In the genomic region with DNA sequence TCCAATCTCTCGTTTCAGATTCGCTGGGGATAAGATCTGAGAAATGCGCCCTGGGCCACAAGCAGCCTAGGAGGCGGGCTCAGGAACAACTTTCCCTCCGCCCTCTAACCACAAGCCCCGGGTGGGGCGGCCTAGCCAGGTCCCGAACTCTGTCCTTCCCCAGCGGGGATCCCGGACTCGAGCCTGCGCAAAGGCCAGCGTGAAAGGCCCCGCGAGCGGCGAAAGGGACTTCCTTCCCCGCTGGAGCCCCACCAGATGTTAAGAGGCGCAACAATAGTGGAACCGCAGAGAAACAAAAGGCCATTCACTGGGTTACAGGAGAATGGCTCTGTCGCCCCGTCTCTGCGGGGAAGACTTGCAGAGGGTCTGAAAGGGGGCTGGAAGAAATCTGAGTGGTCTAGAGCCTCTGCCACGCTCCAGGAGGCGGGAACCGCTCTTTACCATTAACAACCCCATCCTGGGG, we compare ENCODE assay signal across 8 mouse cellular contexts. TPM values are rescaled to one million over a fixed set of nuclear protein-coding genes. Genes with fewer than 3 reads are reported as not detected.
DNase-seq lines count a peak whose midpoint lies in the region; ATAC-seq and TF ChIP-seq lines count a peak whose summit lies in the region.

No protein-coding gene starts in this region.

- TF ChIP-seq POLR2A in small intestine, adult 2 months (IDR thresholded peaks at IDR 0.05; ENCODE audit: low read depth, low read length) = peak; percentile 72; the same call in 1 of the 2 replicates

- H3K27me3 ChIP-seq in hindbrain, embryonic 13.5 days = peaks cover 25% of the 10 kb centered on the region; the same call in 1 of the 2 replicates
- H3K27me3 ChIP-seq in limb, embryonic 10.5 days (ENCODE audit: low read depth, poor library complexity, severe bottlenecking) = 0 out of 2 replicates have a peak, but pooled peaks cover 4% of the 10 kb centered on the region
- H3K27me3 ChIP-seq in small intestine, adult 2 months (ENCODE audit: control insufficient read depth, insufficient read depth, low read length) = no peaks in the 10 kb centered on the region

- no peak for TF ChIP-seq CTCF in small intestine, adult 2 months (IDR thresholded peaks at IDR 0.05; ENCODE audit: extremely low read depth, insufficient read length, insufficient replicate concordance, low read depth, low read length)

- no peaks in the 10 kb centered on the region for H3K36me3 ChIP-seq in hindbrain, embryonic 13.5 days
- H3K36me3 ChIP-seq in limb, embryonic 10.5 days = no peaks in the 10 kb centered on the region
- H3K36me3 ChIP-seq in small intestine, adult 2 months (ENCODE audit: control insufficient read depth, insufficient read depth, low read length) = no peaks in the 10 kb centered on the region

- peak overlapping the region; percentile 69 for H3K9ac ChIP-seq in hindbrain, embryonic 13.5 days

- peaks cover 20% of the 10 kb centered on the region for H3K4me1 ChIP-seq in hindbrain, embryonic 13.5 days (replicated peaks)
- peaks cover 26% of the 10 kb centered on the region for H3K4me1 ChIP-seq in limb, embryonic 10.5 days
- peaks cover 2% of the 10 kb centered on the region; the same call in 1 of the 2 replicates for H3K4me1 ChIP-seq in small intestine, adult 2 months (ENCODE audit: control insufficient read depth, insufficient read depth, insufficient read length, low read length)

- under 1% methylated on average over 26 of the region's 26 CpGs for WGBS in hindbrain, embryonic 13.5 days
- 0% methylated on average over 26 of the region's 26 CpGs for WGBS in limb, embryonic 10.5 days
- under 1% methylated on average over 26 of the region's 26 CpGs for WGBS in small intestine, adult 2 months

- peak; percentile 61 for DNase-seq in T-cell, adult 2 months (ENCODE audit: low spot score)
- DNase-seq in cerebellum, adult 9-10 months = peak; percentile 8
- peak; percentile 74 for DNase-seq in forelimb bud, embryonic 11.5 days (ENCODE audit: low read depth, low spot score)
- peak; percentile 78 for DNase-seq in limb, embryonic 10.5 days (ENCODE audit: low spot score)
- DNase-seq in mesoderm, embryonic 11.5 days (ENCODE audit: low read depth, low spot score) = peak; percentile 82
- DNase-seq in frontal cortex, postnatal 25 days (ENCODE audit: low spot score in 2 of 2) = no peak

- peak overlapping the region; percentile 52; the same call in 1 of the 2 replicates for H3K27ac ChIP-seq in hindbrain, embryonic 13.5 days
- peak overlapping the region; percentile 90 for H3K27ac ChIP-seq in limb, embryonic 10.5 days
- peak overlapping the region; percentile 90 for H3K27ac ChIP-seq in small intestine, adult 2 months (ENCODE audit: insufficient read depth, low read depth, low read length)

- peak overlapping the region; percentile 96 for H3K4me2 ChIP-seq in hindbrain, embryonic 13.5 days

- peak overlapping the region; percentile 55 for H3K4me3 ChIP-seq in hindbrain, embryonic 13.5 days
- peak overlapping the region; percentile 71 for H3K4me3 ChIP-seq in limb, embryonic 10.5 days
- H3K4me3 ChIP-seq in small intestine, adult 2 months (ENCODE audit: low read depth, low read length) = peak overlapping the region; percentile 95

- ATAC-seq in hindbrain, embryonic 13.5 days (ENCODE audit: low FRiP score) = peak; percentile 67

- H3K9me3 ChIP-seq in hindbrain, embryonic 13.5 days = no peaks in the 10 kb centered on the region
- no peaks in the 10 kb centered on the region for H3K9me3 ChIP-seq in limb, embryonic 10.5 days (replicated peaks)

RNA-seq across cellular contexts. Expression of a gene that starts 1.1 kb away (rescaled TPM):
- 5.0 and 6.1 TPM in 2 replicates for polyA plus RNA-seq in hindbrain, embryonic 13.5 days (2015; fragmentation: Nextera tagmentation; extraction: Ambion mirVana)
- 13.1 and 14.1 TPM in 2 replicates for polyA plus RNA-seq in limb, embryonic 10.5 days (2016; fragmentation: Nextera tagmentation; extraction: Ambion mirVana)
- 4.6 and 12.2 TPM in 2 replicates for polyA plus RNA-seq in small intestine, adult 2 months (2012; rRNA removed)

RNA-seq across cellular contexts. Expression of a gene that starts 4.3 kb away (rescaled TPM):
- not detected in 2 replicates for polyA plus RNA-seq in hindbrain, embryonic 13.5 days (2015; fragmentation: Nextera tagmentation; extraction: Ambion mirVana)
- 0.49 and 0.58 TPM in 2 replicates for polyA plus RNA-seq in limb, embryonic 10.5 days (2016; fragmentation: Nextera tagmentation; extraction: Ambion mirVana)
- not detected in 2 replicates for polyA plus RNA-seq in small intestine, adult 2 months (2012; rRNA removed)

Comparison
In these comparisons a context has a peak if more than half of its experiments do, and no peak if none do; other contexts are left out.
1. DNase-seq: peak in T-cell, adult 2 months (single experiment), cerebellum, adult 9-10 months (single experiment), forelimb bud, embryonic 11.5 days (single experiment), limb, embryonic 10.5 days (single experiment) and mesoderm, embryonic 11.5 days (single experiment); none in frontal cortex, postnatal 25 days (0 of 2).
2. Peak in every context shown above with its lines, with median percentiles within 50 percentile points of each other: H3K27ac ChIP-seq and H3K4me3 ChIP-seq.